Mouse (Mus musculus) midbrain, embryonic 14.5 days (tissue): ENCODE data around the gene Gucd1. TPM values are rescaled to one million over a fixed set of nuclear protein-coding genes. Genes with fewer than 3 reads are reported as not detected.
"Not testable (repeated sequence)": the region's sequence is repeated elsewhere in the genome, so short reads cannot be mapped to it uniquely, and the experiment has no call there.

Experiments used
- ATAC-seq: fragments of 200-750 bp; cut with Nextera tagmentation; 2 replicates; pipeline ENCODE4 v1.8.0; 2017; ENCODE audit warnings: moderate number of reproducible peaks, moderate library complexity; ENCODE audit not compliant: low FRiP score, low TSS enrichment
- DNase-seq: peaks from one replicate; pipeline ENCODE4 v3.0.0-alpha.2; 2015
- H3K27ac ChIP-seq: fragments of 300-500 bp; sonication (generic); replicated peaks from 2 replicates; pipeline ENCODE4 v1.5.1; 2014; ENCODE audit warnings: mild to moderate bottlenecking, low read depth, low read length, moderate library complexity
- H3K27me3 ChIP-seq: fragments of 300-500 bp; sonication (generic); 2 replicates; pipeline ENCODE4 v1.6.1; 2014; ENCODE audit warnings: low read length, control low read depth, mixed read lengths; ENCODE audit not compliant: control insufficient read depth, insufficient read depth
- H3K36me3 ChIP-seq: fragments of 300-500 bp; sonication (generic); 2 replicates; pipeline ENCODE4 v1.6.1; 2014; ENCODE audit warnings: low read length, control low read depth; ENCODE audit not compliant: control insufficient read depth, insufficient read depth
- H3K4me1 ChIP-seq: fragments of 300-500 bp; sonication (generic); 2 replicates; pipeline ENCODE4 v1.6.1; 2014; ENCODE audit warnings: mild to moderate bottlenecking, antibody characterized with exemption, low read length, control low read depth; ENCODE audit not compliant: control insufficient read depth, insufficient read depth
- H3K4me2 ChIP-seq: fragments of 300-500 bp; sonication (generic); 2 replicates; pipeline ENCODE4 v1.6.1; 2014; ENCODE audit warnings: mild to moderate bottlenecking, low read length, moderate library complexity
- H3K4me3 ChIP-seq: fragments of 300-500 bp; sonication (generic); replicated peaks from 2 replicates; pipeline ENCODE4 v1.5.1; 2014; ENCODE audit warnings: low read depth, low read length
- H3K9ac ChIP-seq: fragments of 300-500 bp; sonication (generic); replicated peaks from 2 replicates; pipeline ENCODE4 v1.6.1; 2014; ENCODE audit warnings: mild to moderate bottlenecking, low read length, moderate library complexity
- H3K9me3 ChIP-seq: fragments of 300-500 bp; sonication (generic); 2 replicates; pipeline ENCODE4 v1.6.1; 2016; ENCODE audit warnings: low read length, control low read depth, mixed read lengths; ENCODE audit not compliant: control insufficient read depth
- WGBS: fragments of 180-500 bp; shearing (Covaris S2); extraction: QIAGEN DNeasy Blood & Tissue Kit; methylation state at CpG from one replicate; pipeline ENCODE4 v1.1.7; 2014; 5-methylcytosine and 5-hydroxymethylcytosine counted together
- polyA plus RNA-seq: library from polyadenylated mRNA; unstranded; fragments of >200 nt; fragmentation: Nextera tagmentation; extraction: Ambion mirVana; gene quantifications from 2 replicates; pipeline ENCODE4 v1.2.1, GENCODE M21; 2014

Gucd1 gene
- polyA plus RNA-seq, 1 experiment from 2014 or later, result 31.5 TPM

- H3K4me2 ChIP-seq, result no peak overlapping the region
- ATAC-seq, result no peak
- no peak overlapping the region for H3K27ac ChIP-seq
- H3K9me3 ChIP-seq, result no peaks in the 10 kb centered on the region
- no peak for DNase-seq
- peaks cover 30% of the 10 kb centered on the region for H3K36me3 ChIP-seq
- H3K9ac ChIP-seq, result no peak overlapping the region
- H3K4me1 ChIP-seq, result no peaks in the 10 kb centered on the region
- no peak overlapping the region for H3K4me3 ChIP-seq
- WGBS, result 91% methylated on average over 8 of the region's 8 CpGs
- H3K27me3 ChIP-seq, result no peaks in the 10 kb centered on the region
Measured at GRCm38 (mm10) chr10:75504234-75505129, 13.3 kb downstream of the Gucd1 start.

DNA sequence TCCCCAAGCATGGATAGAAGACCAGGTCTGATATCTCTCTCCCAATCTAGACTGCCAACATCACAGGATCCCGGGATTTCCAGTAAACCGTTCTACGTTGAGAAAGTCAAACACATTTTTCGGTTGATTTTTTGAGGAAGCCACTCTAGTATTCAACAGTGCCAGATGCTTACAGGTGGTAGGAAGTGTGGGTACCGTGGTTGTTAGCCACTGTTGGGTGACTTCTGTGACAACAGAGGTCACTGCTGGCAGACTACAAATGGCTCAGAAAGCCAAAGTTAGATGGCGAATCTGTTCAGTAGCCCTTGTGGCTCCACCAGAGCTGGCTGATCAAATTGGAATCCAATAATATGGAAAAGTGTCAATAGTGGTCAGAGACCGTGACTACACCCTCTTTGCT is 14.1 kb downstream of the Gucd1 start:
- Histone ChIP-seq H3K36me3 (peaks cover 22% of the 10 kb centered on the region), H3K9ac (no peak overlapping the region), H3K4me3 (no peak overlapping the region), H3K27me3 (no peaks in the 10 kb centered on the region), H3K9me3 (no peaks in the 10 kb centered on the region), H3K4me1 (no peaks in the 10 kb centered on the region), H3K27ac (no peak overlapping the region), H3K4me2 (no peak overlapping the region)
- 95% methylated on average over 7 of the region's 7 CpGs for WGBS
- ATAC-seq, result no peak
- no peak for DNase-seq

GRCm38 (mm10) chr10:75501641-75502040 is 16.1 kb downstream of the Gucd1 start:
- no peak for DNase-seq
- H3K9ac ChIP-seq, result no peak overlapping the region

GRCm38 (mm10) chr10:75500345-75500744 is 17.4 kb downstream of the Gucd1 start:
- H3K27ac ChIP-seq, result no peak overlapping the region
- H3K9ac ChIP-seq, result no peak overlapping the region
- WGBS, result 75% methylated on average over 7 of the region's 7 CpGs
- H3K4me2 ChIP-seq, result no peak overlapping the region
- ATAC-seq, result no peak
- H3K4me1 ChIP-seq, result no peaks in the 10 kb centered on the region
- no peak overlapping the region for H3K4me3 ChIP-seq
- no peak for DNase-seq
- no peaks in the 10 kb centered on the region for H3K9me3 ChIP-seq
- no peaks in the 10 kb centered on the region for H3K27me3 ChIP-seq
- no peaks in the 10 kb centered on the region for H3K36me3 ChIP-seq

More at GRCm38 (mm10) chr10:75501641-75502040, 16.1 kb downstream of the Gucd1 start:
- WGBS, result 95% methylated on average over 1 of the region's 1 CpGs
- H3K27me3 ChIP-seq, result no peaks in the 10 kb centered on the region
- no peak overlapping the region for H3K4me2 ChIP-seq
- ATAC-seq, result no peak
- no peak overlapping the region for H3K27ac ChIP-seq
- no peak overlapping the region for H3K4me3 ChIP-seq
- no peaks in the 10 kb centered on the region for H3K4me1 ChIP-seq
- H3K9me3 ChIP-seq, result no peaks in the 10 kb centered on the region
- H3K36me3 ChIP-seq, result 0 out of 2 replicates have a peak, but pooled peaks cover 2% of the 10 kb centered on the region

DNA sequence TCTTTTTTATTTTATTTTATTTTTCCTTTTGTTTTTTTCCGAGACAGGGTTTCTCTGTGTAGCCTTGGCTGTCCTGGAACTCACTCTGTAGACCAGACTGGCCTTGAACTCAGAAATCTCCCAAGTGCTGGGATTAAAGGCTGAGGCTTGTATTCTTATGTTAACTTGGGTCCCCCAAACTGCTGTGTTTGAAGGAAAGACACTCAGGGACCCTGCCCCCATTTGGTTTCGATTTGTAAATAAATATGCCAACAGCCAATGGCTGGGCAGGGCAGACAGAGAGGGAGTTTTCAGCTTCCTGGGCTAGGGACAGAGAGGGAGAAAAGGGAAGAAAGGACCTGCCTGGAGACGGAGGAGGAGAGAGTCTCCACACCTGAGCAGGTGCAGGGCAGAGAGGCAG is 18.0 kb downstream of the Gucd1 start:
- no peak for ATAC-seq

GRCm38 (mm10) chr10:75499214-75499613 is 18.6 kb downstream of the Gucd1 start:
- H3K9ac ChIP-seq, H3K4me3 ChIP-seq, DNase-seq, H3K27me3 ChIP-seq, ATAC-seq, H3K9me3 ChIP-seq, H3K4me1 ChIP-seq, H3K4me2 ChIP-seq, H3K27ac ChIP-seq, H3K36me3 ChIP-seq: not testable (repeated sequence)
- WGBS, result 91% methylated on average over 7 of the region's 7 CpGs

More for the DNA sequence above, 18.0 kb downstream of the Gucd1 start:
- no peak overlapping the region for H3K9ac ChIP-seq
- H3K4me2 ChIP-seq, result no peak overlapping the region
- no peaks in the 10 kb centered on the region for H3K9me3 ChIP-seq
- DNase-seq, result no peak
- H3K27me3 ChIP-seq, result no peaks in the 10 kb centered on the region
- H3K4me1 ChIP-seq, result no peaks in the 10 kb centered on the region
- H3K36me3 ChIP-seq, result no peaks in the 10 kb centered on the region
- H3K4me3 ChIP-seq, result no peak overlapping the region
- no peak overlapping the region for H3K27ac ChIP-seq
- WGBS, result 72% methylated on average over 3 of the region's 3 CpGs

DNA sequence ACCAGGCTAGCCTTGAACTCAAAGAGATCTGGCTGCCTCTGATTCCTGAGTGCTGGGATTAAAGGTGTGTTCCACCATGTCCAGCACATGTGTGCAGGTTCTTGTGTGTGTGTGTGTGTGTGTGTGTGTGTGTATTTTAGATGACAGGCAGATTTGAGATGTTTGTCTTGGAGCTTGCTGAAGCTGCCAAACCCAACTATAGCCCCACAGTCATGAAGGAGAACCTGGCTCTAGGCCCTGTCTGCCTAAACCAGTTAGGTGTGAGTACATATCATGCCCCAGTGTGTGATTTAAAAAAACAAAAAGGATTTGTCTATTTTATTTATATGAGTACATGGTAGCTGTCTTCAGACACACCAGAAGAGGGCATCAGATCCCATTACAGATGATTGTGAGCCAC is 21.9 kb downstream of the Gucd1 start:
- no peak for ATAC-seq
- Histone ChIP-seq H3K27ac (no peak overlapping the region), H3K9ac (no peak overlapping the region), H3K9me3 (no peaks in the 10 kb centered on the region), H3K27me3 (no peaks in the 10 kb centered on the region), H3K36me3 (no peaks in the 10 kb centered on the region), H3K4me3 (no peak overlapping the region), H3K4me1 (no peaks in the 10 kb centered on the region), H3K4me2 (no peak overlapping the region)
- DNase-seq, result no peak

DNA sequence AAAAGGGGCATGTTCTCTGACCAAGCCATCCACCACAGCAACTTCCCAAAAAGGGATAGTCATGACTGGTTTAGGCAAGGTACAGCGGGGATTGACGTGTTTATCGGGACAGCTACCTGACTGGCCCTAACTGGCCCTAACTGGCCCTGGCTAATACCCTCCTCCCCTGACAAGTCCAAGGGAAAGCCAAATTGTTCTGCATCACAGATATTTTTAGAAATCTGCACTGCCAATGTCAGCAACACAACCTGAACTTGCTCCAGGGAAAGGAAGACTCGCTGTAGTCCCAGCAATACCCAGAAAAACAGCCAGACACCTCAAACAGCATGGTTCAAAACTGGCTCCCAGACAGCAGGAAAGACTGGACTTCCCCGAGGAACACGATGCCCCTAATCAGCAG is 22.5 kb downstream of the Gucd1 start:
- Histone ChIP-seq H3K4me1 (no peaks in the 10 kb centered on the region), H3K4me3 (no peak overlapping the region), H3K27me3 (no peaks in the 10 kb centered on the region), H3K27ac (no peak overlapping the region), H3K9me3 (no peaks in the 10 kb centered on the region), H3K4me2 (no peak overlapping the region), H3K9ac (no peak overlapping the region), H3K36me3 (no peaks in the 10 kb centered on the region)
- no peak for ATAC-seq
- DNase-seq, result no peak
- WGBS, result 84% methylated on average over 6 of the region's 6 CpGs

- Histone ChIP-seq H3K4me2 (no peak overlapping the region), H3K9ac (no peak overlapping the region), H3K36me3 (no peaks in the 10 kb centered on the region), H3K9me3 (no peaks in the 10 kb centered on the region), H3K4me3 (no peak overlapping the region), H3K4me1 (no peaks in the 10 kb centered on the region), H3K27me3 (no peaks in the 10 kb centered on the region), H3K27ac (no peak overlapping the region)
- no peak for ATAC-seq
- 75% methylated on average over 2 of the region's 2 CpGs for WGBS
- no peak for DNase-seq
Measured at GRCm38 (mm10) chr10:75491936-75492262, 25.9 kb downstream of the Gucd1 start.
